Mouse (Mus musculus) ES-E14 (cell line): ENCODE measurements at regions not wholly inside any gene's neighbourhood (a gene's known extent, or its start where the extent isn't known, plus 50 kb on each side); places are given as distances from the start of the nearest gene placed in this dataset.

Experiments used
- CHD2 ChIP-seq: IDR thresholded peaks from 2 replicates; pipeline ENCODE4 v1.6.1; 2014; ENCODE audit warnings: mild to moderate bottlenecking, low read depth, low read length, inconsistent platforms
- MAFK ChIP-seq: IDR thresholded peaks from 2 replicates; pipeline ENCODE4 v1.6.1; 2014; ENCODE audit warnings: mild to moderate bottlenecking, low read depth, low read length, inconsistent platforms; ENCODE audit not compliant: insufficient read depth
- ZNF384 ChIP-seq: IDR thresholded peaks from 2 replicates; pipeline ENCODE4 v1.6.1; 2012; ENCODE audit warnings: low read depth, low read length, inconsistent platforms

DNA sequence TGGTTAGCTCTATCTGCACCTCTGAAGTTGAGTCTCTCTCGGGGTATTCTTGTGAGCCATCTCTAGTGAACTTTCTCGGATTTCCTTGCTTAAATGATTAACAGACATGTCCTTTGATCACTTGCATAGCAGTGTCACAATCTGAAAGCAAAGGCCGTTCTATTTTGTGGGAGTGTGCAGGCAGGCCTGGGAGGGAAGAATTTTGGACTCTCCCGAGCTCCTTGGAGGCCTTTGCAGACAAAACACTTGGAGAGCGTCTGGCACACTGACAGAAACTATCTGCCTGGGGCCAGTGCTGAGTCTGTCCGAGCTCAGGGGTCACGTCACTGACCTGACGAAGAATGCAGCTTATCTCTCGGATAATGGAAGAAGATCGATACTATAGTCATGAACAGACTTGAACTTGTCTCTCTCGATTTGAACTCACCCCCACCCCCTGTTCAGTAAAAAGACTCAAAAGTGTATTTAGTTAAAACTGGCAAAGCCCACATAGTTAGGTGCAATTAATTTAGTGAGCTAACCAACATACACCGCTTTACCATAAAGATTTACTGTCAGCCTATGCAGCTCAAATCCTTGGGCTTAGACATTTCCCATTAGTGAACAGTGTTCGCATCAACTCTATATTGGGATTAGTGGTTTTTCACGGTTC, 92.2 kb upstream of the Zfp366 start:
- TF ChIP-seq CHD2 (no peak), MAFK (no peak), ZNF384 (no peak)
